Mouse (Mus musculus): Measurements from ENCODE around the gene Tmem132b. TPM values are rescaled to one million over a fixed set of nuclear protein-coding genes. Genes with fewer than 3 reads are reported as not detected.
A peak's percentile ranks its signal among the peaks of the same experiment; 100 is the strongest.

Tmem132b gene
- polyA plus RNA-seq, 1 experiment from 2014 or later: 0.27 TPM

DNA sequence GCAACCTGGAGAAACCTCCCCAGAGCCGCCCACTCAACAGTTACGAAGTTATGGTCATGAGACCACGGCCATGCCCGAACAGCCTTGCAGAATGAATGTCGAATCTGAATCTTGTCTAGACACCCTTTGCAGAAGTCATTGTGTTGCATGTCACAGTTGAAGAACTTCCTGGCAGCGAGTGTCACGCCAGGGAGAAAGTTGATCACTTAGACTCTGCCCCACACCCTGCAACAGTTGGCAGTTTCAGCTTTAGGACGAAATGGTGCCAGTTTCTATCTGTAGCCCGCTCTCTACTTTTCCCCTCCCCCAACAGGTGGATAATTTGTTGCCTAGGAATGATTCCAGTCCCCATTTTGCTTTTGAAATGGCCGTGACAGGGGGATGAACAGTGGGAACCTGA is 66.5 kb downstream of the Tmem132b start:
- Histone ChIP-seq H3K27ac (no peak overlapping the region), H3K36me3 (replicated peaks) (no peaks in the 10 kb centered on the region), H3K9me3 (no peaks in the 10 kb centered on the region), H3K4me3 (no peak overlapping the region), H3K4me1 (0 out of 2 replicates have a peak, but pooled peaks cover 3% of the 10 kb centered on the region), H3K27me3 (ENCODE audit: poor library complexity, severe bottlenecking) (no peaks in the 10 kb centered on the region)
- 88% methylated on average over 10 of the region's 10 CpGs for whole genome bisulfite sequencing
- DNase-seq (ENCODE audit: extremely low spot score, low spot score): no peak

- 77% methylated on average over 12 of the region's 12 CpGs for WGBS
- no peaks in the 10 kb centered on the region for H3K27me3 ChIP-seq (ENCODE audit: poor library complexity, severe bottlenecking)
These were observed 75.6 kb downstream of the Tmem132b start for GRCm38 (mm10) chr5:125607146-125607545.

DNA sequence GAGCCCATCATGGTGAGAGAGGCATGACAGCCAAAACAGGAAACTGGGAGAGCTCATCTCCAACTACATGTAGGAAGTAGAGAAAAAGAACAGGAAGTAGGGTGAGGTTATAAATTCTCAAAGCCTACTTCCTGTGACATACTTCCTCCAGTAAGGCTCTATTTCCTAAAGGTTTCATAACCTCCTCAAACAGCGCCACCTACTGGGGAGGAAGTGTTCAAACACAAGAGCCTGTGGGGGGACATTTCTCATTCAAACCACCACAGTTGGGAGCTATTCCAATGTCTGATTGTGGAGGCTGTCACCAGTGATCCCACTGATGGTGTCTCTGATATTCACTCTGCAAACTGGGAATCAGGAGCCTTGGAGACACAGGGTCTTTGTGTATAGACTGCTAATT is 78.4 kb downstream of the Tmem132b start:
- Histone ChIP-seq H3K27ac (no peak overlapping the region), H3K36me3 (replicated peaks) (no peaks in the 10 kb centered on the region), H3K4me3 (no peak overlapping the region), H3K27me3 (ENCODE audit: poor library complexity, severe bottlenecking) (no peaks in the 10 kb centered on the region), H3K9me3 (peaks cover 22% of the 10 kb centered on the region; the same call in 1 of the 2 replicates), H3K4me1 (no peaks in the 10 kb centered on the region)
- DNase-seq (ENCODE audit: extremely low spot score, low spot score): no peak
- 70% methylated on average over 1 of the region's 1 CpGs for WGBS

More at GRCm38 (mm10) chr5:125607146-125607545, 75.6 kb downstream of the Tmem132b start:
- H3K9me3 ChIP-seq: peaks cover 14% of the 10 kb centered on the region; the same call in 1 of the 2 replicates
- no peak overlapping the region for H3K27ac ChIP-seq
- H3K4me1 ChIP-seq: 0 out of 2 replicates have a peak, but pooled peaks cover 3% of the 10 kb centered on the region
- no peaks in the 10 kb centered on the region for H3K36me3 ChIP-seq (replicated peaks)
- H3K4me3 ChIP-seq: no peak overlapping the region
- no peak for DNase-seq (ENCODE audit: extremely low spot score, low spot score)

GRCm38 (mm10) chr5:125612460-125612859 is 80.9 kb downstream of the Tmem132b start:
- Histone ChIP-seq H3K36me3 (replicated peaks) (no peaks in the 10 kb centered on the region), H3K4me1 (no peaks in the 10 kb centered on the region), H3K9me3 (peaks cover 29% of the 10 kb centered on the region; the same call in 1 of the 2 replicates), H3K27ac (no peak overlapping the region), H3K4me3 (no peak overlapping the region), H3K27me3 (ENCODE audit: poor library complexity, severe bottlenecking) (no peaks in the 10 kb centered on the region)
- 94% methylated on average over 7 of the region's 7 CpGs for WGBS
- no peak for DNase-seq (ENCODE audit: extremely low spot score, low spot score)

DNA sequence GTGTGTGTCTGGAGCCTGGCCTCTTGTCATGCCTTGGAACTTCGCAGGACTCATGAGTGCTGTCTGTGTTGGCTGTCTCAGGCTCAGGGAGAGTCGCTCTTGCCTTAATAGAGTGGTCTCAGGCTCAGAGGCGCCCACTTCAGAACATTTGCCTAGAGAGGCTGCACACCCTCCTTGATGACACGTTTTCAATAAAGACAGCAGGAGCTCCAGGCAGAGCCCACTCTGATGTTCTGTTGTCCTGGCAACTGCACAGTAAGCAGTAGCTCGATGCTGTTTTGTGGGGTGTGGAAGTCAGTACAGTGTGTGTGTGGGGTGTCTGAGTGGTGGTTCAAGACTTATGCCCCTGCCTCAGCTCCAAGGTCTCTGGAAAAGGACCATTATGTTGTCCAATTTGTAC is 81.6 kb downstream of the Tmem132b start:
- no peaks in the 10 kb centered on the region for H3K27me3 ChIP-seq (ENCODE audit: poor library complexity, severe bottlenecking)
- no peaks in the 10 kb centered on the region for H3K36me3 ChIP-seq (replicated peaks)
- H3K4me1 ChIP-seq: no peaks in the 10 kb centered on the region
- H3K4me3 ChIP-seq: no peak overlapping the region
- H3K9me3 ChIP-seq: peaks cover 35% of the 10 kb centered on the region; the same call in 1 of the 2 replicates
- H3K27ac ChIP-seq: no peak overlapping the region
- WGBS: 84% methylated on average over 5 of the region's 5 CpGs
- DNase-seq (ENCODE audit: extremely low spot score, low spot score): no peak

DNA sequence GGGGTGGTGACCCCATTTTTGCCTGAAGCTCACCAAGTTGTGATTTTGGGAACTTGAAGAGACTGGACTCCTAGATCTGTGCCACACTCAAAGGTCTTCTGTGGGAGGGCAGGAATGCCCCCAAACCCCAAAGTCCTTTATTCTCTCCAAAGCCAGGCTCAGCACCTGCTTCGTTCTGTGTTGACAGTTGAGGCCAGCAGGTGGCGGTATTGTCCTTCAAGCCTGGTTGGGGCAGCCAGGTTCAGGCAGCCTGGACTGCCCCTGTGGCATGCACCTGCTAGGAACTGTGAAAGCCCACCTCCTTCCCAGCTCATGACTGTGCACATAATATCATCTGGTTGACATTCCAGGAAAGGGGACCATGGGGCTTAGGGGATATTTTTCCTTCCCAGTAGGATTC is 82.8 kb downstream of the Tmem132b start:
- Histone ChIP-seq H3K4me1 (no peaks in the 10 kb centered on the region), H3K27me3 (ENCODE audit: poor library complexity, severe bottlenecking) (no peaks in the 10 kb centered on the region), H3K9me3 (peaks cover 35% of the 10 kb centered on the region; the same call in 1 of the 2 replicates), H3K27ac (no peak overlapping the region), H3K36me3 (replicated peaks) (no peaks in the 10 kb centered on the region), H3K4me3 (no peak overlapping the region)
- DNase-seq (ENCODE audit: extremely low spot score, low spot score): peak; percentile 49
- 48% methylated on average over 2 of the region's 2 CpGs for WGBS

GRCm38 (mm10) chr5:125617050-125617449 is 85.5 kb downstream of the Tmem132b start:
- Histone ChIP-seq H3K4me1 (no peaks in the 10 kb centered on the region), H3K36me3 (replicated peaks) (no peaks in the 10 kb centered on the region), H3K4me3 (no peak overlapping the region), H3K9me3 (peaks cover 21% of the 10 kb centered on the region; the same call in 1 of the 2 replicates), H3K27ac (no peak overlapping the region), H3K27me3 (ENCODE audit: poor library complexity, severe bottlenecking) (no peaks in the 10 kb centered on the region)
- no peak for DNase-seq (ENCODE audit: extremely low spot score, low spot score)
- WGBS: 96% methylated on average over 1 of the region's 1 CpGs

DNA sequence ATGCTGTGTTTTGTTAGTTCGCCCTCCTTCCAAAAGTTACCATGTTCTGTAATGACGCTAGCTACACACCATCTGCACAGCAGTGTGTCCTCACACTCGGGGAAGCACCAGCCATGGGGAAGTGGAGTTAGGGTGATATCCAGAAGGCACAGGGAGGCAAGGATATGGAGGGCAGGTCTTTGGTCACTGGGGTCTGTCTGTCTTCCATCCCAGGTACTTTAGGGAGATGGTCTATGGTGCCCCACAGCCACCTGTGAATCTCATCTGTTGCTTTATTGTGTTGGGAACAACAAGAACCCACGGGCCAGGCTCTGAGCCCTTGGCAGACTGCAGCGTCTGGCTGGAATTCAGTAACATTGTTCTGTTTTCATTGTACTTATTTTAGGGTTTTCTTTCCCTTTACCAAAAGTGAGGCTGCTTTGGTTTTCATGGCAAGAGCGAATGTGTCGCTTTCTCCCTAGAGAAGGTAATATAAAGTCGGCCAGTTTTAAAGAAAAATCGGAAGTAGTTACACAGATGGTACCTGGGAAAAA is 96.3 kb downstream of the Tmem132b start:
- Histone ChIP-seq H3K27ac (no peak overlapping the region), H3K4me3 (no peak overlapping the region), H3K27me3 (ENCODE audit: poor library complexity, severe bottlenecking) (no peaks in the 10 kb centered on the region), H3K9me3 (no peaks in the 10 kb centered on the region), H3K36me3 (replicated peaks) (no peaks in the 10 kb centered on the region), H3K4me1 (0 out of 2 replicates have a peak, but pooled peaks cover 5% of the 10 kb centered on the region)
- WGBS: 89% methylated on average over 9 of the region's 9 CpGs
- DNase-seq (ENCODE audit: extremely low spot score, low spot score): no peak

- no peaks in the 10 kb centered on the region for H3K4me1 ChIP-seq
- 81% methylated on average over 6 of the region's 6 CpGs for WGBS
- H3K27me3 ChIP-seq (ENCODE audit: poor library complexity, severe bottlenecking): no peaks in the 10 kb centered on the region
- no peaks in the 10 kb centered on the region for H3K36me3 ChIP-seq (replicated peaks)
- no peak for DNase-seq (ENCODE audit: extremely low spot score, low spot score)
- H3K4me3 ChIP-seq: no peak overlapping the region
- no peaks in the 10 kb centered on the region for H3K9me3 ChIP-seq
- no peak overlapping the region for H3K27ac ChIP-seq
These were observed 103.1 kb downstream of the Tmem132b start for GRCm38 (mm10) chr5:125634666-125635065.

DNA sequence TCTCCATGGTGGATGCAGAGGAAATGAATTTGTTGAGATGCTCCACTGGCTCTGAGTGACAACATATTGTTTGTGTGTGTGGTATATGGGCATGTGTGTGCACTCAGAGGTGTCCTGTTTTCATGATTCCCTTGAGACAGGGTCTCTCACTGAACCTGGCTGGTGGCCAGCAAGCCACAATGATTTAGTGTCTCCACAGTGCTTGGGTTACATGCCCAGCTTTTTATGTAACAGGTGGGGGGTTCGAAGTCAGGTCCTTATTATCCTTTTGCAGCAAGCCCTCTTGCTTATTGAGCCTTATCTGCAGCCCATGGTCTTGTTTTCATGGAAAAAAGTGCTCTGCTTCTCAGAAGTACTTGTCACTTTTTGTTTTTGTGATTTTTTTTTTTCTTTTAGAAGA is 109.4 kb downstream of the Tmem132b start:
- WGBS: 77% methylated on average over 1 of the region's 1 CpGs
- Histone ChIP-seq H3K36me3 (replicated peaks) (no peaks in the 10 kb centered on the region), H3K27ac (no peak overlapping the region), H3K4me1 (no peaks in the 10 kb centered on the region; the same call in 1 of the 2 replicates), H3K4me3 (no peak overlapping the region), H3K9me3 (no peaks in the 10 kb centered on the region), H3K27me3 (ENCODE audit: poor library complexity, severe bottlenecking) (no peaks in the 10 kb centered on the region)
- DNase-seq (ENCODE audit: extremely low spot score, low spot score): no peak

DNA sequence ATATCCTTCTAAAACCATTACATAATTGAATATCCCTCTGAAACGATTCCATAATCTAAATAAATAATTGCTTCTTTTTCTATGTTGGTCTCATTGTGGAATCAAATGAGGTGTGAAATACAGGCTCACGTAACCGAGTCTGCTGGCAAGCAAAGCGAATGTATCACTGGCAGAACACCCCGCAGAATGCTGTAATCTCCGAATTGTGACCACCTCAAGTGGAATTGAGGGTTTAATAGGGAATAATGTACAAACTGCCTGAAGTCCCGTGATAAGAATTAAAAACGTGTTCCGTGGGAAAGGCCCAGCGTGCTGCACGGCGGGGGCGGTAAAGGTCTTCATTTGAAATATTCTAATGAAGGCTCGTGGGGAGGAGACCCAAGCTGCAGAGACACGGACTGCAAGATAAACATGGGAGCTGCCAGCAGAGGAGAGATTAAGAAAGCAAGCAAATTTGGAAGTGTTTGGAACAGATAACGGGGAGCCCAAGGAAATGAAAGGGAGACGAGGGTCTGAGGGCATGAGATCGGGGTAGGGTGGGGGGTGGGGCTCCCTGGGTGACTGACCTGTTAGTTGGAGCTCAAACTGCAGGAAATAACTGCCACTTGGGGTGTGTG is 110.1 kb downstream of the Tmem132b start:
- H3K4me3 ChIP-seq: no peak overlapping the region
- H3K4me1 ChIP-seq: no peaks in the 10 kb centered on the region; the same call in 1 of the 2 replicates
- no peaks in the 10 kb centered on the region for H3K9me3 ChIP-seq
- H3K27me3 ChIP-seq (ENCODE audit: poor library complexity, severe bottlenecking): no peaks in the 10 kb centered on the region
- no peaks in the 10 kb centered on the region for H3K36me3 ChIP-seq (replicated peaks)
- H3K27ac ChIP-seq: no peak overlapping the region
- WGBS: 76% methylated on average over 18 of the region's 18 CpGs
- DNase-seq (ENCODE audit: extremely low spot score, low spot score): no peak

DNA sequence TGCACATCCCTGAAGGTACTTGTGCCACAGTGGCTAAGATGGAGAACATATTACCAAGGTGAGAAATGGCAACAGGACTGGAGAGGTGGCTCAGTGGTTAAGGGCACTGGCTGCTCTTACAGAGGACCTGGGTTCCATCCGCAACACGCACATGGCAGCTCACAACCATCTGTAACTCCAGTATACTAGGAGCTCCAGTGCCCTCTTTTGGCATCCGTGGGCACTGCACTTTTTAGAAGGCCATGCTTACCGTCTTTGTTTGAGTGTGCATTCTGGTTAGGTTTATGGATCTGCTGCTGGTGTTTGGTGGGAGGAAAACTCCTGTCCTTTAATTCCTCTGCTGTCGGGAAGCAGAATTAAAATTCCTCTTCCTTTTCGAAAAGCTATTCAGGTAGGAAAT is 116.7 kb downstream of the Tmem132b start:
- H3K4me1 ChIP-seq: peaks cover 15% of the 10 kb centered on the region; the same call in 1 of the 2 replicates
- no peak overlapping the region for H3K27ac ChIP-seq
- H3K4me3 ChIP-seq: no peak overlapping the region
- H3K36me3 ChIP-seq (replicated peaks): no peaks in the 10 kb centered on the region
- DNase-seq (ENCODE audit: extremely low spot score, low spot score): no peak
- WGBS: 90% methylated on average over 6 of the region's 6 CpGs
- H3K27me3 ChIP-seq (ENCODE audit: poor library complexity, severe bottlenecking): no peaks in the 10 kb centered on the region
- H3K9me3 ChIP-seq: no peaks in the 10 kb centered on the region

GRCm38 (mm10) chr5:125649982-125650381 is 118.4 kb downstream of the Tmem132b start:
- no peaks in the 10 kb centered on the region for H3K27me3 ChIP-seq (ENCODE audit: poor library complexity, severe bottlenecking)
- DNase-seq (ENCODE audit: extremely low spot score, low spot score): no peak
- no peak overlapping the region for H3K4me3 ChIP-seq
- no peak overlapping the region for H3K27ac ChIP-seq
- WGBS: 37% methylated on average over 2 of the region's 2 CpGs
- no peaks in the 10 kb centered on the region for H3K9me3 ChIP-seq
- H3K36me3 ChIP-seq (replicated peaks): no peaks in the 10 kb centered on the region
- H3K4me1 ChIP-seq: peaks cover 15% of the 10 kb centered on the region; the same call in 1 of the 2 replicates

All from forebrain, embryonic 10.5 days (tissue).